Mouse (Mus musculus): Measurements from ENCODE around the gene 2410002F23Rik. TPM values are rescaled to one million over a fixed set of nuclear protein-coding genes. Genes with fewer than 3 reads are reported as not detected.

Gene 2410002F23Rik
- total and polyA plus RNA-seq, 3 experiments = 79.9 to 276 (median 114) TPM

GRCm38 (mm10) chr7:44225076-44225475 lies 21.4 kb upstream of the 2410002F23Rik start, which contains the start of gene Klk1:
Gene Klk1, plus strand, starts transcription at chr7:44225360.
- TF ChIP-seq POLR2AphosphoS5 (IDR thresholded peaks at IDR 0.05; ENCODE audit: insufficient replicate concordance, low read depth, low read length) (no peak), TAL1 (conservative IDR thresholded peaks at IDR 0.05; ENCODE audit: low read depth, low read length) (no peak), GATA1 (IDR thresholded peaks at IDR 0.05; ENCODE audit: borderline replicate concordance, low read length) (no peak), GATA2 (IDR thresholded peaks at IDR 0.05; ENCODE audit: borderline replicate concordance, low read depth, low read length) (no peak), CTCF (IDR thresholded peaks at IDR 0.05; ENCODE audit: low read depth, low read length) (no peak)
- H3K4me3 ChIP-seq (ENCODE audit: low read depth, low read length) = no peak within 1 kb of the TSS
- ATAC-seq (ENCODE audit: extremely low read depth, insufficient number of reproducible peaks, low FRiP score, poor library complexity, severe bottlenecking) (no peak), DNase-seq (ENCODE audit: low spot score) (no peak)
- H3K27me3 ChIP-seq (ENCODE audit: insufficient read depth, low read length) = peaks cover 24% of the 10 kb centered on the region
- H3K9me3 ChIP-seq (replicated peaks) = no peaks in the 10 kb centered on the region
- H3K36me3 ChIP-seq (replicated peaks) = no peaks in the 10 kb centered on the region
- no peaks in the 10 kb centered on the region for H3K4me1 ChIP-seq (ENCODE audit: insufficient read depth, low read depth, low read length)

GRCm38 (mm10) chr7:44235909-44236308 lies 10.6 kb upstream of the 2410002F23Rik start, which contains the start of gene Gm36864:
Gene Gm36864, plus strand, starts transcription at chr7:44236177.
- peaks cover 2% of the 10 kb centered on the region; the same call in 1 of the 2 replicates for H3K4me1 ChIP-seq (ENCODE audit: insufficient read depth, low read depth, low read length)
- no peaks in the 10 kb centered on the region for H3K9me3 ChIP-seq (replicated peaks)
- peaks cover 42% of the 10 kb centered on the region for H3K27me3 ChIP-seq (ENCODE audit: insufficient read depth, low read length)
- H3K36me3 ChIP-seq (replicated peaks) = no peaks in the 10 kb centered on the region
- DNase-seq (ENCODE audit: low spot score) (no peak), ATAC-seq (ENCODE audit: extremely low read depth, insufficient number of reproducible peaks, low FRiP score, poor library complexity, severe bottlenecking) (no peak)
- no peak within 1 kb of the TSS for H3K4me3 ChIP-seq (ENCODE audit: low read depth, low read length)
- TF ChIP-seq CTCF (IDR thresholded peaks at IDR 0.05; ENCODE audit: low read depth, low read length) = no peak
- TF ChIP-seq GATA2 (IDR thresholded peaks at IDR 0.05; ENCODE audit: borderline replicate concordance, low read depth, low read length) = no peak
- no peak for TF ChIP-seq TAL1 (conservative IDR thresholded peaks at IDR 0.05; ENCODE audit: low read depth, low read length)
- TF ChIP-seq GATA1 (IDR thresholded peaks at IDR 0.05; ENCODE audit: borderline replicate concordance, low read length) = no peak
- no peak for TF ChIP-seq POLR2AphosphoS5 (IDR thresholded peaks at IDR 0.05; ENCODE audit: insufficient replicate concordance, low read depth, low read length)

DNA sequence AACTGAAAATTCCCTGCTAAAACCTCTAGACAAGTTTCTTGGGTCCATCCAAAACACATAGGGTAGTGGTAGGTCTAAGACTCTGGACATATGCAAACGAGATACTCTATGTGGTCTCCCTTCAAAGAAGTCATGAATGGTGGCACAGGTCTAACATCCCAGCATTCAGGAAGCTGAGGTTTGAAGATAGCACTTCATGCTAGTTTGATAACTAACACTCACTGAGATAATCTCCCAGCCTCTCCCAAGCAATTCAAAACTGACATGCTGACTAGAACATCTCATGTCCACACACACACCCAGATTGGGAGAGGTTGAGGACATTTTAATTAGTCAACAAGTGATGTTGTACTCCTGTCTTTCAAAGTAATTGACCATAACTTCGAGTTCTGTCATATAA lies 6.6 kb upstream of the 2410002F23Rik start:
- H3K36me3 ChIP-seq (replicated peaks) = peaks cover 3% of the 10 kb centered on the region
- H3K27me3 ChIP-seq (ENCODE audit: insufficient read depth, low read length) = peaks cover 37% of the 10 kb centered on the region
- no peak overlapping the region for H3K4me3 ChIP-seq (ENCODE audit: low read depth, low read length)
- no peak for TF ChIP-seq TAL1 (conservative IDR thresholded peaks at IDR 0.05; ENCODE audit: low read depth, low read length)
- TF ChIP-seq POLR2AphosphoS5 (IDR thresholded peaks at IDR 0.05; ENCODE audit: insufficient replicate concordance, low read depth, low read length) = no peak
- TF ChIP-seq GATA1 (IDR thresholded peaks at IDR 0.05; ENCODE audit: borderline replicate concordance, low read length) = no peak
- no peak for TF ChIP-seq CTCF (IDR thresholded peaks at IDR 0.05; ENCODE audit: low read depth, low read length)
- no peak for TF ChIP-seq GATA2 (IDR thresholded peaks at IDR 0.05; ENCODE audit: borderline replicate concordance, low read depth, low read length)
- DNase-seq (ENCODE audit: low spot score) (no peak), ATAC-seq (ENCODE audit: extremely low read depth, insufficient number of reproducible peaks, low FRiP score, poor library complexity, severe bottlenecking) (no peak)
- H3K4me1 ChIP-seq (ENCODE audit: insufficient read depth, low read depth, low read length) = peaks cover 3% of the 10 kb centered on the region
- H3K9me3 ChIP-seq (replicated peaks) = no peaks in the 10 kb centered on the region

GRCm38 (mm10) chr7:44240712-44241111 lies 5.8 kb upstream of the 2410002F23Rik start:
- H3K4me3 ChIP-seq (ENCODE audit: low read depth, low read length) = no peak overlapping the region
- TF ChIP-seq GATA1 (IDR thresholded peaks at IDR 0.05; ENCODE audit: borderline replicate concordance, low read length) = no peak
- no peak for TF ChIP-seq GATA2 (IDR thresholded peaks at IDR 0.05; ENCODE audit: borderline replicate concordance, low read depth, low read length)
- no peak for TF ChIP-seq TAL1 (conservative IDR thresholded peaks at IDR 0.05; ENCODE audit: low read depth, low read length)
- TF ChIP-seq CTCF (IDR thresholded peaks at IDR 0.05; ENCODE audit: low read depth, low read length) = no peak
- TF ChIP-seq POLR2AphosphoS5 (IDR thresholded peaks at IDR 0.05; ENCODE audit: insufficient replicate concordance, low read depth, low read length) = no peak
- H3K27me3 ChIP-seq (ENCODE audit: insufficient read depth, low read length) = peaks cover 34% of the 10 kb centered on the region
- no peak for ATAC-seq (ENCODE audit: extremely low read depth, insufficient number of reproducible peaks, low FRiP score, poor library complexity, severe bottlenecking)
- H3K36me3 ChIP-seq (replicated peaks) = peaks cover 5% of the 10 kb centered on the region
- H3K4me1 ChIP-seq (ENCODE audit: insufficient read depth, low read depth, low read length) = peaks cover 11% of the 10 kb centered on the region
- no peak for DNase-seq (ENCODE audit: low spot score)
- H3K9me3 ChIP-seq (replicated peaks) = no peaks in the 10 kb centered on the region

GRCm38 (mm10) chr7:44241163-44241562 lies 5.4 kb upstream of the 2410002F23Rik start:
- peaks cover 11% of the 10 kb centered on the region for H3K4me1 ChIP-seq (ENCODE audit: insufficient read depth, low read depth, low read length)
- TF ChIP-seq GATA2 (IDR thresholded peaks at IDR 0.05; ENCODE audit: borderline replicate concordance, low read depth, low read length) (no peak), POLR2AphosphoS5 (IDR thresholded peaks at IDR 0.05; ENCODE audit: insufficient replicate concordance, low read depth, low read length) (no peak), CTCF (IDR thresholded peaks at IDR 0.05; ENCODE audit: low read depth, low read length) (no peak), TAL1 (conservative IDR thresholded peaks at IDR 0.05; ENCODE audit: low read depth, low read length) (no peak), GATA1 (IDR thresholded peaks at IDR 0.05; ENCODE audit: borderline replicate concordance, low read length) (no peak)
- no peaks in the 10 kb centered on the region for H3K9me3 ChIP-seq (replicated peaks)
- peaks cover 5% of the 10 kb centered on the region for H3K36me3 ChIP-seq (replicated peaks)
- DNase-seq (ENCODE audit: low spot score) (no peak), ATAC-seq (ENCODE audit: extremely low read depth, insufficient number of reproducible peaks, low FRiP score, poor library complexity, severe bottlenecking) (no peak)
- H3K27me3 ChIP-seq (ENCODE audit: insufficient read depth, low read length) = peaks cover 30% of the 10 kb centered on the region
- H3K4me3 ChIP-seq (ENCODE audit: low read depth, low read length) = no peak overlapping the region

DNA sequence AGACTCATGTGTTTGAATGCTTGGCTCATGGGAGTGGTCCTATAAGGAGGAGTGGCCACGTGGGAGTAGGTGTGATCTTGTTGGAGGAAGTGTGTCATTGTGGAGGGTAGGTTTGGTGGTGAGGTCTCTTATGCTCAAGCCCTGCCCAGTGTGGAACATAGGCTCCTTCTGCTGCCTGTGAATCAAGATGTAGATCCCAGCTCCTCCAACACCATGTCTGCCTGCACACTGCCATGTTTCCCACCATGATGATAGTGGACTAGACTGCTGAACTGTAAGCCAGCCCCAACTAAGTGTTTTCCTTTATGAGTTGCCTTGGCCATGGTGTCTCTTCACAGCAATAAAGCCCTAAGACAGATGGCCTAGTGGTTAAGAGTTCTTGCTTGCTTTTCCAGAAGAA lies 2.4 kb upstream of the 2410002F23Rik start:
- Histone ChIP-seq H3K4me3 (ENCODE audit: low read depth, low read length) (no peak overlapping the region), H3K4me1 (ENCODE audit: insufficient read depth, low read depth, low read length) (peaks cover 22% of the 10 kb centered on the region), H3K9me3 (replicated peaks) (no peaks in the 10 kb centered on the region), H3K27me3 (ENCODE audit: insufficient read depth, low read length) (peaks cover 15% of the 10 kb centered on the region), H3K36me3 (replicated peaks) (peaks cover 19% of the 10 kb centered on the region)
- no peak for DNase-seq (ENCODE audit: low spot score)
- ATAC-seq (ENCODE audit: extremely low read depth, insufficient number of reproducible peaks, low FRiP score, poor library complexity, severe bottlenecking) = no peak
- TF ChIP-seq GATA2 (IDR thresholded peaks at IDR 0.05; ENCODE audit: borderline replicate concordance, low read depth, low read length) = no peak
- TF ChIP-seq CTCF (IDR thresholded peaks at IDR 0.05; ENCODE audit: low read depth, low read length) = no peak
- no peak for TF ChIP-seq TAL1 (conservative IDR thresholded peaks at IDR 0.05; ENCODE audit: low read depth, low read length)
- no peak for TF ChIP-seq POLR2AphosphoS5 (IDR thresholded peaks at IDR 0.05; ENCODE audit: insufficient replicate concordance, low read depth, low read length)
- TF ChIP-seq GATA1 (IDR thresholded peaks at IDR 0.05; ENCODE audit: borderline replicate concordance, low read length) = no peak

Measured in G1E (cell line).